Mouse (Mus musculus) erythroblast, embryonic 14.5 days (primary cell): ENCODE measurements around the gene Dock3. TPM values are rescaled to one million over a fixed set of nuclear protein-coding genes. Genes with fewer than 3 reads are reported as not detected.
A peak's percentile ranks its signal among the peaks of the same experiment; 100 is the strongest.
"Not testable (repeated sequence)": the region's sequence is repeated elsewhere in the genome, so short reads cannot be mapped to it uniquely, and the experiment has no call there.

Experiments used
- H3K27me3 ChIP-seq: 2 replicates; pipeline ENCODE4 v1.6.1; 2012; ENCODE audit warnings: inconsistent platforms; ENCODE audit not compliant: control insufficient read depth
- H3K36me3 ChIP-seq: 2 replicates; pipeline ENCODE4 v1.6.1; 2012; ENCODE audit warnings: mild to moderate bottlenecking, inconsistent platforms; ENCODE audit not compliant: control insufficient read depth
- H3K4me1 ChIP-seq: 2 replicates; pipeline ENCODE4 v1.6.1; 2012; ENCODE audit warnings: inconsistent platforms; ENCODE audit not compliant: control insufficient read depth
- H3K4me3 ChIP-seq: replicated peaks from 2 replicates; pipeline ENCODE3; 2012; ENCODE audit warnings: moderate library complexity, mild to moderate bottlenecking, inconsistent platforms
- H3K9me3 ChIP-seq: 2 replicates; pipeline ENCODE4 v1.6.1; 2012; ENCODE audit warnings: low read length, inconsistent platforms, mixed read lengths; ENCODE audit not compliant: control insufficient read depth
- GATA1 ChIP-seq: IDR thresholded peaks from 2 replicates; pipeline ENCODE4 v1.6.1; 2012; ENCODE audit warnings: low read length, inconsistent platforms, mixed read lengths
- TAL1 ChIP-seq: IDR thresholded peaks from 3 replicates; pipeline ENCODE4 v1.6.1; 2012; ENCODE audit warnings: low read length, inconsistent platforms, mixed read lengths
- polyA plus RNA-seq: library from polyadenylated mRNA; stranded (reverse); fragments of >175 nt; gene quantifications from 2 replicates; pipeline ENCODE4 v1.2.3, GENCODE M21; 2012

The Dock3 gene
- polyA plus RNA-seq, 1 experiment = not detected

- H3K36me3 ChIP-seq = no peaks in the 10 kb centered on the region
- no peaks in the 10 kb centered on the region for H3K9me3 ChIP-seq
- TF ChIP-seq GATA1 (no peak), TAL1 (no peak)
- H3K4me1 ChIP-seq = no peaks in the 10 kb centered on the region
- no peak overlapping the region for H3K4me3 ChIP-seq
- H3K27me3 ChIP-seq = no peaks in the 10 kb centered on the region
These were observed 17.4 kb upstream of the Dock3 start for GRCm38 (mm10) chr9:107249154-107249553.

- no peaks in the 10 kb centered on the region for H3K4me1 ChIP-seq
- TF ChIP-seq GATA1 (no peak), TAL1 (no peak)
- H3K27me3 ChIP-seq = no peaks in the 10 kb centered on the region
- H3K36me3 ChIP-seq = no peaks in the 10 kb centered on the region
- H3K9me3 ChIP-seq = no peaks in the 10 kb centered on the region
- no peak overlapping the region for H3K4me3 ChIP-seq
These were observed 14.5 kb upstream of the Dock3 start for GRCm38 (mm10) chr9:107246170-107246569.

- no peaks in the 10 kb centered on the region for H3K9me3 ChIP-seq
- no peak for TF ChIP-seq TAL1
- no peak for TF ChIP-seq GATA1
- H3K4me3 ChIP-seq = no peak overlapping the region
- no peaks in the 10 kb centered on the region for H3K4me1 ChIP-seq
- no peaks in the 10 kb centered on the region for H3K27me3 ChIP-seq
- H3K36me3 ChIP-seq = no peaks in the 10 kb centered on the region
These were observed 13.6 kb upstream of the Dock3 start for GRCm38 (mm10) chr9:107245311-107245710.

- H3K27me3 ChIP-seq = peaks cover 65% of the 10 kb centered on the region
- peaks cover 2% of the 10 kb centered on the region; the same call in 1 of the 2 replicates for H3K4me1 ChIP-seq
- H3K4me3 ChIP-seq = no peak overlapping the region
- TF ChIP-seq TAL1 = no peak
- TF ChIP-seq GATA1 = no peak
- H3K9me3 ChIP-seq = no peaks in the 10 kb centered on the region; the same call in 1 of the 2 replicates
- H3K36me3 ChIP-seq = no peaks in the 10 kb centered on the region
These were observed 4.4 kb upstream of the Dock3 start for GRCm38 (mm10) chr9:107236151-107236550.

- TF ChIP-seq GATA1 (no peak), TAL1 (no peak)
- Histone ChIP-seq H3K9me3 (no peaks in the 10 kb centered on the region; the same call in 1 of the 2 replicates), H3K27me3 (peaks cover 74% of the 10 kb centered on the region)
These were observed 3.6 kb upstream of the Dock3 start for GRCm38 (mm10) chr9:107235261-107235660.

GRCm38 (mm10) chr9:107232140-107232539, 431 bp upstream of the Dock3 start:
- Histone ChIP-seq H3K36me3 (no peaks in the 10 kb centered on the region), H3K9me3 (no peaks in the 10 kb centered on the region; the same call in 1 of the 2 replicates), H3K27me3 (peaks cover 87% of the 10 kb centered on the region), H3K4me3 (no peak overlapping the region), H3K4me1 (peaks cover 2% of the 10 kb centered on the region; the same call in 1 of the 2 replicates)
- no peak for TF ChIP-seq GATA1
- no peak for TF ChIP-seq TAL1

More at GRCm38 (mm10) chr9:107235261-107235660, 3.6 kb upstream of the Dock3 start:
- peaks cover 2% of the 10 kb centered on the region; the same call in 1 of the 2 replicates for H3K4me1 ChIP-seq
- H3K4me3 ChIP-seq = no peak overlapping the region
- no peaks in the 10 kb centered on the region for H3K36me3 ChIP-seq

GRCm38 (mm10) chr9:107230991-107231538, 644 bp downstream of the Dock3 start:
- H3K4me3 ChIP-seq = peak overlapping the region; percentile 28
- H3K9me3 ChIP-seq = no peaks in the 10 kb centered on the region; the same call in 1 of the 2 replicates
- peaks cover 82% of the 10 kb centered on the region for H3K27me3 ChIP-seq
- H3K4me1 ChIP-seq = peaks cover 2% of the 10 kb centered on the region; the same call in 1 of the 2 replicates
- H3K36me3 ChIP-seq = no peaks in the 10 kb centered on the region
- TF ChIP-seq GATA1 (no peak), TAL1 (no peak)

- Histone ChIP-seq H3K36me3 (no peaks in the 10 kb centered on the region), H3K9me3 (no peaks in the 10 kb centered on the region), H3K27me3 (peaks cover 19% of the 10 kb centered on the region), H3K4me3 (no peak overlapping the region), H3K4me1 (no peaks in the 10 kb centered on the region)
- TF ChIP-seq GATA1 (no peak), TAL1 (no peak)
These were observed 7.1 kb downstream of the Dock3 start for GRCm38 (mm10) chr9:107224597-107224996.

GRCm38 (mm10) chr9:107174831-107175230, 56.9 kb downstream of the Dock3 start:
- not testable (repeated sequence) for H3K27me3 ChIP-seq, H3K36me3 ChIP-seq, H3K4me3 ChIP-seq, H3K9me3 ChIP-seq, H3K4me1 ChIP-seq

GRCm38 (mm10) chr9:107165792-107166191, 65.9 kb downstream of the Dock3 start:
- H3K4me3 ChIP-seq = no peak overlapping the region
- H3K4me1 ChIP-seq = no peaks in the 10 kb centered on the region
- H3K27me3 ChIP-seq = no peaks in the 10 kb centered on the region
- no peaks in the 10 kb centered on the region for H3K9me3 ChIP-seq
- TF ChIP-seq TAL1 = no peak
- TF ChIP-seq GATA1 = no peak
- no peaks in the 10 kb centered on the region for H3K36me3 ChIP-seq
